Mouse (Mus musculus) cerebellum, adult 2 months (tissue): ENCODE measurements around the gene Rnf128. TPM values are rescaled to one million over a fixed set of nuclear protein-coding genes. Genes with fewer than 3 reads are reported as not detected.

ENCODE experiments used
- DNase-seq, 2 experiments: peaks; one replicate each; pipeline ENCODE4 v3.0.0; 2021
- H3K27ac ChIP-seq: fragments of 200-500 bp; 2 replicates; pipeline ENCODE4 v1.5.1; 2012; ENCODE audit warnings: low read length, control low read depth, inconsistent platforms; ENCODE audit not compliant: insufficient read depth
- H3K27me3 ChIP-seq: fragments of 200-500 bp; 2 replicates; pipeline ENCODE4 v1.6.1; 2012; ENCODE audit warnings: inconsistent platforms, mild to moderate bottlenecking, low read length, moderate library complexity; ENCODE audit not compliant: control insufficient read depth, insufficient read depth
- H3K4me1 ChIP-seq: fragments of 200-500 bp; 2 replicates; pipeline ENCODE4 v1.6.1; 2011; ENCODE audit warnings: low read length; ENCODE audit not compliant: control insufficient read depth, insufficient read depth
- H3K4me3 ChIP-seq: fragments of 200-500 bp; replicated peaks from 2 replicates; pipeline ENCODE3; 2011; ENCODE audit warnings: mild to moderate bottlenecking, low read depth, low read length, control low read depth; ENCODE audit not compliant: insufficient read depth
- CTCF ChIP-seq: fragments of 200-500 bp; IDR thresholded peaks from 2 replicates; pipeline ENCODE4 v1.5.1; 2011; ENCODE audit warnings: low read depth, mild to moderate bottlenecking, control low read depth, low read length, moderate library complexity, borderline replicate concordance; ENCODE audit not compliant: insufficient read depth
- POLR2A ChIP-seq: fragments of 200-500 bp; IDR thresholded peaks from 2 replicates; pipeline ENCODE4 v1.6.1; 2011; ENCODE audit warnings: low read length, control low read depth, borderline replicate concordance; ENCODE audit not compliant: insufficient read depth
- WGBS: fragments of 180-500 bp; shearing (Covaris S2); methylation state at CpG from one replicate; pipeline ENCODE4 v1.1.7; 2018; 5-methylcytosine and 5-hydroxymethylcytosine counted together
- polyA plus RNA-seq: library from polyadenylated mRNA; depleted of rRNA; stranded (reverse); fragments of >200 nt; gene quantifications from 2 replicates; pipeline ENCODE4 v1.2.3, GENCODE M21; 2012

The Rnf128 gene
- polyA plus RNA-seq, 1 experiment: 15.7 TPM

DNA sequence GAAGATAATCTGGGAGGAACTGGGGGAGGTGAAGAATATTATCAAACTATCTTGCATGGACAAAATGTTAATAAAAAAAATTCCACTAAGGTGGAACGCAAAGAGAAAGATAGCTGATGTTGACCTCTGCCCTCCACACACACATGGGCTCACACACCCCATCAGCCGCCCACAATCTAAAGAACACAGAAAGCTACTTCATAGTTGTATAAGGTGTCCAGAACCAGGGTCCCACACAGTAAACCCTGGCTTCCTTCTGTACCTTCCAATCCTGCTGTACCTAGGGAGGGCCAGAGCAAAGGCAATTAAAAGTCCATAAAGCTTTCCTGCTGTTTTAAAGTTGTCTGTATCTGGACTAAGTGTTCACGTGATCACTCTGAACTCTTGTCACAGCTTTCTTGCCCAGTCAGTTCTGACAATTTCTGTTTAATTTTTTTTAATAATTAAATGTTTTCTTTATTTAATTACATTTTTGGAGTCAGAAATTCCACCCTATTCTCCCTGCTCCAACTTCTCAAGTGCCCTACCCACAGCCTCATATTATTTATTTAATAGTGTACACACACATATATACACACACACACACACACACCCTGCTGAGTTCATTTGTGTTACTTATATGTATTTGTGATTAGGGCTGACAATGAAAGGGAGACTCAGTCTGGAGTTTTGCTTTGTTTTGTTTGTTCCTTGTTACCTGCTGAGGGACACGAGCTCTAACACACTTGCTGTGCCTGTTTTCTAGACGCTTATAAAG is 25.3 kb upstream of the Rnf128 start:
- TF ChIP-seq POLR2A: no peak
- no peak for TF ChIP-seq CTCF
- 74% methylated on average over 5 of the region's 5 CpGs for WGBS
- DNase-seq: no peak
- no peaks in the 10 kb centered on the region for H3K4me1 ChIP-seq
- H3K4me3 ChIP-seq: no peak overlapping the region
- no peak overlapping the region for H3K27ac ChIP-seq
- no peaks in the 10 kb centered on the region for H3K27me3 ChIP-seq

GRCm38 (mm10) chrX:139543726-139544125 is 19.4 kb upstream of the Rnf128 start:
- Histone ChIP-seq H3K4me1 (no peaks in the 10 kb centered on the region), H3K27me3 (no peaks in the 10 kb centered on the region), H3K4me3 (no peak overlapping the region), H3K27ac (no peak overlapping the region)
- WGBS: 63% methylated on average over 7 of the region's 7 CpGs
- no peak for DNase-seq
- no peak for TF ChIP-seq POLR2A
- TF ChIP-seq CTCF: no peak

- DNase-seq: no peak
- 81% methylated on average over 5 of the region's 5 CpGs for WGBS
- Histone ChIP-seq H3K4me1 (no peaks in the 10 kb centered on the region), H3K27me3 (no peaks in the 10 kb centered on the region), H3K27ac (no peak overlapping the region), H3K4me3 (no peak overlapping the region)
- no peak for TF ChIP-seq CTCF
- TF ChIP-seq POLR2A: no peak
Observed at GRCm38 (mm10) chrX:139550456-139550855, 12.7 kb upstream of the Rnf128 start.

- TF ChIP-seq POLR2A: no peak
- TF ChIP-seq CTCF: no peak
- WGBS: 81% methylated on average over 2 of the region's 2 CpGs
- Histone ChIP-seq H3K27ac (no peak overlapping the region), H3K4me3 (no peak overlapping the region), H3K4me1 (no peaks in the 10 kb centered on the region), H3K27me3 (no peaks in the 10 kb centered on the region)
- DNase-seq: no peak
Observed at GRCm38 (mm10) chrX:139552090-139552489, 11.0 kb upstream of the Rnf128 start.

DNA sequence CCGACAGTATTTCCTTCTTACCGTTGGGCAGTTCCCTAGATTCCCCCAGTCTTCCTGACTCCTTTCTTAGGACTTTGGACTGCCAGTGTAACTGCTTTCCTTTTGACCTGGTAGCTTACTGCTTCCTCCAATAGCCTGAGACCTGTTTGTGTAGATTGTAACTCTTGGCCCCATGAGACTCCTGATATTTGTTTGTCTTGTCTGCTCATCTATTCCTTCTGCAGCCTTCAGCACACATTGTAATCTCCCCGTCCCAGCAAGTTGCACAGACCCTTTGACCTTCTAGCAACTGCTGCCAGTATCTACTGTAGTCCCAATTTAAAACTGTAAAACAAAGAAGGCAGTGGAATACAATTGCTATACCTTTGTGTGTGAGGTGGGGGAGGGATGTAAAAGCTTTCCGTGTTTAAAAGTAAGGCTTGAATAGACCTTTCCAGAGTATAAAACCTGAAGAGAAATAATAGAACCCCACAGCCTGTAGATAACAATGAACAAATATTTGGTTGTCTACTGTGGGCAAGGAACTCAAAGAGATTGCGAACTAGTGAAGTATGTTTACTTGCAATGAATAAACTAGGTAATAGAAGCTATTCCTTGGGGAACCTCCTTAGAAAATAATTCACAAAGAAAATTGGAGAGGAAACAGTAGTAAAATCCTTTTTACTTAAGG is 726 bp upstream of the Rnf128 start:
- 73% methylated on average over 5 of the region's 5 CpGs for WGBS
- no peak overlapping the region for H3K27ac ChIP-seq
- no peak overlapping the region for H3K4me3 ChIP-seq
- no peak for TF ChIP-seq POLR2A
- no peak for TF ChIP-seq CTCF
- DNase-seq: no peak
- H3K4me1 ChIP-seq: no peaks in the 10 kb centered on the region
- H3K27me3 ChIP-seq: no peaks in the 10 kb centered on the region

- Histone ChIP-seq H3K27me3 (no peaks in the 10 kb centered on the region), H3K4me1 (no peaks in the 10 kb centered on the region), H3K4me3 (no peak overlapping the region), H3K27ac (no peak overlapping the region)
- 89% methylated on average over 3 of the region's 3 CpGs for WGBS
- no peak for TF ChIP-seq POLR2A
- TF ChIP-seq CTCF: no peak
- DNase-seq: no peak
Observed at GRCm38 (mm10) chrX:139570054-139570453, 6.9 kb downstream of the Rnf128 start.

- TF ChIP-seq CTCF: no peak
- no peak for TF ChIP-seq POLR2A
- DNase-seq: no peak
- H3K27me3 ChIP-seq: no peaks in the 10 kb centered on the region
- H3K27ac ChIP-seq: no peak overlapping the region
- H3K4me3 ChIP-seq: no peak overlapping the region
- no peaks in the 10 kb centered on the region for H3K4me1 ChIP-seq
- WGBS: 76% methylated on average over 6 of the region's 6 CpGs
Observed at GRCm38 (mm10) chrX:139578649-139579278, 15.6 kb downstream of the Rnf128 start.
